Mouse (Mus musculus) embryo, embryonic 10 days (tissue): Measurements from ENCODE around the gene Gm9008.
"Not testable (repeated sequence)": the region's sequence is repeated elsewhere in the genome, so short reads cannot be mapped to it uniquely, and the experiment has no call there.

Source experiments
- DNase-seq: peaks from one replicate; pipeline ENCODE4 v3.0.0-alpha.2; 2015; ENCODE audit warnings: low spot score

Gm9008 gene

DNA sequence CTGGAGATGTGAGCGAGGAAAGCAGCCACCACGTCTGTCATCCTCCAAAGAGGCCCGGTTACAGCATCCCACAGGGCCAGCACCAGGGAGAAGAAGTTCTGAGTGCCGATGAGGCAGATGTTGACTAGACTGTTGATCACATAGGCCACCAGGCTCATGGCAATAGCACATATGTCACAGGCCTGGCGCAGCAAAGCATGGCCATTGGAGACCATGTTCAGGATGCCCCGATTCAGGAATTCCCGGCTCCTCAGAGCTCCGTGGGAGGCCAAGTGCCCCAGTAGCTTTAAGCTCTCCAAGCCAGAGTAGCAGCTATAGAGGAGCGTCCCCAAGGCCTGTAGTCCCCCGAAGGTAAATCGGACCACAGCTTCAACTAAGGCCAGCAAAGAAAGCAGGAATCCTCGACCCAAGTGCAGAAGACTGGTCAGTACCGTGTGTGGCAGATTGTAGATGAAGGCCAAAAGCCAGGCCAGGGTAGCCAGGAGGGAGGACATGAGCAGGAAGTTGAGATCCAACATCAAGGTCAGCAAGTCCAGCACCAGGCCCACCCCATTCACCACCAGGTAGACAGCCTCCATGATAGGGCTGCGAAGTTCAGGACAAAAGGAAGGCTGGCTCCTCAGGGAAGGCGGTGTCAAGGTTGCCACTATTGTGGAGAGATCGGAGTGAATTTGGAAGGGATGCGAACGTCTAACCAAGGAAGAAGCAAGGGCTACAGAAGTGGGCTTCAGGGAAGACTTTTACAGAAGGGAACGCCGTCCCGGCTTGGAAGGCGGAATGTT lies at the start of gene Gm9008:
Gene Gm9008 (minus strand): TSS at position 731 of the 782 bp plus-strand sequence.
- not testable (repeated sequence) for DNase-seq

DNA sequence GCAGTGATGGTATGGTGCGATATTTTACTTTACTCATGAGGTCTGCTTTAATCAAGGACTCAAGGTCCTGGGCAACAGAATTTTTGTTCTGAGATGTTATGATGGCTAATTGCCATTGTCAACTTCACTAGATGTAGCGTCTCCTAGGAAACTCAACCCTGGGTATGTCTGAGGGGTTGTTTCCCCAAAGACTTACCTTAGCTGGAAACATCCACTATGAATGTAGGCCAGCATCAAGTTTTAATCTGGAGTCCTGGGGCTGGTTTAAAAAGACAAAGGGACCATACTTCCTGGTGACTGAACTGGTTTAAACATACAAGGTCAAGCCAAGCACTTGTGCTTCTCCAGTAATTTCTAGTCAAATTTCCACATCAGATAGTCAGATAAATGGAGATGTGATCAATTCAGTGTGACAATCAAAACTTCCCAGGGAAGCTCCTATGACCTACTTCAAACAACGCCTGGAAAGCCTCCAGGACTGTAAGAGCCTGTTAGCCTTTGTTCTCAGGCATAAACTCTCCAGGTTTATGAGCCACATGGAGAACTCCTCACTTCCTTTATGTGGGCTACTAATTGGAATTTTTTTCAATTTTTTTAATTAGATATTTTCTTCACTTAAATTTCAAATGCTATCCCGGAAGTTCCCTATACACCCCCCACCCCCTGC lies 24.5 kb upstream of the Gm9008 start:
- no peak for DNase-seq

DNA sequence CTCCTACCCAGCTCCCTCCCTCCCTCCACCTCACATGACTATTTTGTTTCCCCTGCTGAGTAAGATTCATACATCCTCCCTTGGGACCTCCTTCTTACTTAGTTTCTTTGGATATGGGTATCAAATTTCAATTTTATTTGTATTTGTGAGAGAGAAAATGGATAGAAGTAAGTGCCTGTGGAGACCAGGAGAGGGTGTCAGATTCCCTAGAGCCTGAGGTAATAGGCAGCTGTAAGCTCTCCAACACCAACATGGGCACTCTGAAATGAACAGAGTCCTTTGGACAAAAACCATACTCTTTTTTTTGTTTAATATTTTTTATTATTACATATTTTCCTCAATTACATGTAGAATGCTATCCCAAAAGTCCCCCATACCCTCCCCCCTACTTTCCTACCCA lies 12.6 kb upstream of the Gm9008 start:
- DNase-seq: no peak

DNA sequence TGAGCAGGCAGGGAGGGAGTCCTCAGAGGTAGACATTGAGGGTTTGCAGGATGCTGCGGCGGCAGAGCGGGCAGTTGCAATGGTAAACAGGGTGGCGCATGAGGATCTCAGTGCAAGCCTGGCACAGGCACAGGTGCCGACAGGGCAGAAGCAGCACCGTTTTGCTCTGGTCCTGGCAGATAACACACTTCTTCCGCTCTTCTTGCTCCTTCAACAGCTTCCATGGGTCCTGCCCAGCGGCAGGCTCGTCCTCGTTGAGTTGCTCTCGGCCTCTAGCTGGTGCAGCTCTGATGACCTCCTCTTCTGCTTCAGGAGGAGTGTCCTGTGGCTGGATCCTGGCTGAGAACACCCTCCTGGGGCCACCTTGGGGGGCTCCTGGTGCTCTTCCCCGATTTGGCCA lies 1.2 kb downstream of the Gm9008 start:
- not testable (repeated sequence) for DNase-seq

DNA sequence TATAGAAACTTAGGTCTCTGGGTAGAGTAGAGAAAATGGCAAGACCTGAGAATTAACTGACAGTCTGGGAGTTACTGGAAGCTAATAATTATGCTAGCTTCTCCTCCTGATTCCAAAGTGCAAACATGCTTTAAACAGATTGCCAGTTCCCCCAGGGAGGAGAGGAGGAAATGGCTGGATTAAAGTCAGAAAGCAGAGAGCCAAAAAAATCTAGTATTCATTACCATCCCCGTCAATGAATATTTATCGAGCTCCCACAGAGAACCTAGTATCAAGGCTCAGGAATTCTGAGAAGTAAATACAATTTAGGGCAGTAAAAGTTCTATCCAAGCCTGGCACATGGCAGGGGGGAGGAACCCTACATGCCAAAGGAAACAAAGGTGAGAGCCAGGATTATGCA lies 29.4 kb downstream of the Gm9008 start:
- DNase-seq: no peak
